Mouse (Mus musculus): ENCODE results near the gene Olfr920. TPM values are rescaled to one million over a fixed set of nuclear protein-coding genes. Genes with fewer than 3 reads are reported as not detected.

Olfr920 gene
- total and polyA plus RNA-seq, 3 experiments, result 0.12 to 0.14 TPM; not detected in 1

DNA sequence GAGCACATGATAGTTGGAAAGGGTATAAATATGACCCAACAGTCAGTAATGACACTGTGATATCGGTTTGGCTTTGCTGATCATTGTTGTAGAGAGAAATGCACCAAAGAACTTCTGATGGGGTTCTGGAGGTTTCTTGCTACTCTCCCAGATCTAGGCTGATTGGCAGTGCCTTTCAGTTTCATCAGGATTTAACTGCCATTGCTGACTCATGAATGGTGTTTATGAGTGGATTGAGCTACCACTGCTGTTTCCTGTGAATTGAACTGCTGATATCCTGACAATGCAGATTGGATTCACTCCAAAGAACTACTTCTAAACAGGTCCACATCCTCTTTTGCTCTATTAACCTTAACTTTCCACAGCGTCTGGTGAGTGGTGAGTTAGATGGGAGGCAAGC is 40.6 kb downstream of the Olfr920 start:
- H3K4me1 ChIP-seq (ENCODE audit: control insufficient read depth in 1 of 2, insufficient read depth in 2 of 2), result no peaks in the 10 kb centered on the region
- no peak overlapping the region for H3K9ac ChIP-seq (ENCODE audit: insufficient read depth, low read depth)
- in situ Hi-C loops (cut with MboI; ENCODE audit: low pct_ligation_motif_present, low pct_unique_long_range_greater_than_20kb, low sequenced_read_pairs), result no loop called here
- no peaks in the 10 kb centered on the region for H3K79me2 ChIP-seq (replicated peaks; ENCODE audit: control insufficient read depth, extremely low read depth, insufficient read depth, poor library complexity, severe bottlenecking)
- H3K36me3 ChIP-seq (replicated peaks in 1 of 2; ENCODE audit: control insufficient read depth in 1 of 2, insufficient read depth in 1 of 2, low read length in 1 of 2), result no peaks in the 10 kb centered on the region
- no peak overlapping the region for H3K27ac ChIP-seq (ENCODE audit: insufficient read depth, low read depth)
- TF ChIP-seq KAT2A (IDR thresholded peaks at IDR 0.05; ENCODE audit: insufficient replicate concordance, low read length) (no peak), MAX (IDR thresholded peaks at IDR 0.05; ENCODE audit: low read length) (no peak), ZC3H11A (IDR thresholded peaks at IDR 0.05; ENCODE audit: low read depth, low read length) (no peak), MEF2A (IDR thresholded peaks at IDR 0.05; ENCODE audit: borderline replicate concordance, low read depth, low read length) (no peak), POLR2AphosphoS2 (IDR thresholded peaks at IDR 0.05; ENCODE audit: low read depth, low read length) (no peak), PAX5 (IDR thresholded peaks at IDR 0.05; ENCODE audit: low read length) (no peak), USF1 (IDR thresholded peaks at IDR 0.05; ENCODE audit: low read depth, low read length) (no peak), SIN3A (IDR thresholded peaks at IDR 0.05; ENCODE audit: low read length) (no peak), ETS1 (conservative IDR thresholded peaks at IDR 0.05; ENCODE audit: low read depth, low read length) (no peak), JUN (IDR thresholded peaks at IDR 0.05; ENCODE audit: insufficient read depth, low read depth, low read length) (no peak), ZMIZ1 (IDR thresholded peaks at IDR 0.05; ENCODE audit: low read depth, low read length) (no peak), NRF1 (IDR thresholded peaks at IDR 0.05; ENCODE audit: low read depth, low read length) (no peak), ELF1 (IDR thresholded peaks at IDR 0.05; ENCODE audit: low read depth, low read length) (no peak), MXI1 (IDR thresholded peaks at IDR 0.05; ENCODE audit: low read depth, low read length) (no peak), MAZ (IDR thresholded peaks at IDR 0.05; ENCODE audit: low read depth, low read length) (no peak)
- no peaks in the 10 kb centered on the region for H3K27me3 ChIP-seq (replicated peaks)
- DNase-seq (ENCODE audit: extremely low read depth), result no peak
- dilution Hi-C loops (cut with MboI; ENCODE audit: extremely low pct_ligation_motif_present, extremely low pct_unique_long_range_greater_than_20kb, low sequenced_read_pairs), result no loop called here
- no peak overlapping the region for H3K4me2 ChIP-seq (ENCODE audit: insufficient read depth, low read depth, poor library complexity, severe bottlenecking)
- H3K9me3 ChIP-seq (replicated peaks; ENCODE audit: low read length), result no peaks in the 10 kb centered on the region
- no peak overlapping the region for H3K4me3 ChIP-seq (replicated peaks in 1 of 3; ENCODE audit: low read depth in 2 of 3, low read length in 2 of 3, poor library complexity in 1 of 3)

DNA sequence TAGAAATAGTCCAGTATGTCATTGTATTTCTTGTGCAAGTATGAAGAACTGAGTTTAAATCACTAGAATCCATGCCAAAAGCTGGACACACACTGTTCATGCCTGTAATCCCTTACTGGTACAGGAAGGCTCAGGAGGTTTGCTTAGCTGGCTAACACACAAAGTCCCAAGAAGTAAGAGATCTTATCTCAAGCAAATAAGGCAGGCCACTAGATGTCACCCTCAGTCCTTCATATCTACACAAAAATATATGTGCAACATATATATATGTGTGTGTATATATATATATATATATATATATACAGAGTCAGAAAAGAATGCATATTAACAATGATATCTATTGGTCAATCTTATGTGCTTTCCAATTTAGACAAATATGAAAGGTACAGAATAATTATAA is 53.6 kb downstream of the Olfr920 start:
- Histone ChIP-seq H3K27me3 (replicated peaks) (no peaks in the 10 kb centered on the region), H3K4me2 (ENCODE audit: insufficient read depth, low read depth, poor library complexity, severe bottlenecking) (no peak overlapping the region)
- dilution Hi-C loops (cut with MboI; ENCODE audit: extremely low pct_ligation_motif_present, extremely low pct_unique_long_range_greater_than_20kb, low sequenced_read_pairs), result no loop called here

More for the DNA sequence above, 53.6 kb downstream of the Olfr920 start:
- H3K79me2 ChIP-seq (replicated peaks; ENCODE audit: control insufficient read depth, extremely low read depth, insufficient read depth, poor library complexity, severe bottlenecking), result no peaks in the 10 kb centered on the region
- DNase-seq (ENCODE audit: extremely low read depth), result peak; percentile 11
- no peak overlapping the region for H3K4me3 ChIP-seq (replicated peaks in 1 of 3; ENCODE audit: low read depth in 2 of 3, low read length in 2 of 3, poor library complexity in 1 of 3)
- no peaks in the 10 kb centered on the region for H3K9me3 ChIP-seq (replicated peaks; ENCODE audit: low read length)
- in situ Hi-C loops (cut with MboI; ENCODE audit: low pct_ligation_motif_present, low pct_unique_long_range_greater_than_20kb, low sequenced_read_pairs), result no loop called here
- no peak overlapping the region for H3K9ac ChIP-seq (ENCODE audit: insufficient read depth, low read depth)
- TF ChIP-seq CTCF (conservative IDR thresholded peaks at IDR 0.05 in 1 of 2, IDR thresholded peaks at IDR 0.05 in 1 of 2; ENCODE audit: low read depth in 2 of 2, low read length in 2 of 2), result 0 out of 4 replicates have a peak, but pooled peaks of 1 of the 2 experiments have one; percentile 1
- no peak for TF ChIP-seq KAT2A (IDR thresholded peaks at IDR 0.05; ENCODE audit: insufficient replicate concordance, low read length)
- TF ChIP-seq USF1 (IDR thresholded peaks at IDR 0.05; ENCODE audit: low read depth, low read length), result no peak
- TF ChIP-seq RAD21 (IDR thresholded peaks at IDR 0.05; ENCODE audit: low read depth, low read length), result peak; percentile 24
- TF ChIP-seq MAZ (IDR thresholded peaks at IDR 0.05; ENCODE audit: low read depth, low read length), result no peak
- no peak overlapping the region for H3K27ac ChIP-seq (ENCODE audit: insufficient read depth, low read depth)
- H3K4me1 ChIP-seq (ENCODE audit: control insufficient read depth in 1 of 2, insufficient read depth in 2 of 2), result no peaks in the 10 kb centered on the region
- H3K36me3 ChIP-seq (replicated peaks in 1 of 2; ENCODE audit: control insufficient read depth in 1 of 2, insufficient read depth in 1 of 2, low read length in 1 of 2), result no peaks in the 10 kb centered on the region

Other genes with a start within 250 kb of the Olfr920 start
- gene Olfr911-ps1, start 230.7 kb upstream of the Olfr920 start, total RNA-seq (2012; rRNA removed), result not detected in 2 replicates
- gene Olfr911-ps1, start 230.7 kb upstream of the Olfr920 start, total RNA-seq (2014; rRNA removed), result not detected in 2 replicates
- not detected in 2 replicates for gene Olfr911-ps1, start 230.7 kb upstream of the Olfr920 start, polyA plus RNA-seq (2012; ENCODE audit: insufficient read length, low read depth)
- not detected in 2 replicates for gene Olfr910, start 214.4 kb upstream of the Olfr920 start, total RNA-seq (2012; rRNA removed)
- gene Olfr910, start 214.4 kb upstream of the Olfr920 start, total RNA-seq (2014; rRNA removed), result not detected in 2 replicates
- gene Olfr910, start 214.4 kb upstream of the Olfr920 start, polyA plus RNA-seq (2012; ENCODE audit: insufficient read length, low read depth), result not detected in 2 replicates
- not detected in 2 replicates for gene Olfr912, start 172.1 kb upstream of the Olfr920 start, total RNA-seq (2012; rRNA removed)
- not detected in 2 replicates for gene Olfr912, start 172.1 kb upstream of the Olfr920 start, total RNA-seq (2014; rRNA removed)
- gene Olfr912, start 172.1 kb upstream of the Olfr920 start, polyA plus RNA-seq (2012; ENCODE audit: insufficient read length, low read depth), result not detected in 2 replicates
- gene Olfr913, start 159.5 kb upstream of the Olfr920 start, total RNA-seq (2012; rRNA removed), result not detected in 2 replicates
- gene Olfr913, start 159.5 kb upstream of the Olfr920 start, total RNA-seq (2014; rRNA removed), result not detected in 2 replicates
- not detected in 2 replicates for gene Olfr913, start 159.5 kb upstream of the Olfr920 start, polyA plus RNA-seq (2012; ENCODE audit: insufficient read length, low read depth)
- gene Olfr914, start 147.2 kb upstream of the Olfr920 start, total RNA-seq (2012; rRNA removed), result not detected in 2 replicates
- gene Olfr914, start 147.2 kb upstream of the Olfr920 start, total RNA-seq (2014; rRNA removed), result not detected in 2 replicates
- not detected in 2 replicates for gene Olfr914, start 147.2 kb upstream of the Olfr920 start, polyA plus RNA-seq (2012; ENCODE audit: insufficient read length, low read depth)
- not detected in 2 replicates for gene Olfr916, start 92.4 kb upstream of the Olfr920 start, total RNA-seq (2012; rRNA removed)
- gene Olfr916, start 92.4 kb upstream of the Olfr920 start, total RNA-seq (2014; rRNA removed), result not detected in 2 replicates
- not detected in 2 replicates for gene Olfr916, start 92.4 kb upstream of the Olfr920 start, polyA plus RNA-seq (2012; ENCODE audit: insufficient read length, low read depth)
- not detected in 2 replicates for gene Olfr917, start 86.5 kb upstream of the Olfr920 start, total RNA-seq (2012; rRNA removed)
- gene Olfr917, start 86.5 kb upstream of the Olfr920 start, total RNA-seq (2014; rRNA removed), result not detected in 2 replicates
- not detected in 2 replicates for gene Olfr917, start 86.5 kb upstream of the Olfr920 start, polyA plus RNA-seq (2012; ENCODE audit: insufficient read length, low read depth)
- gene Olfr918, start 77.7 kb upstream of the Olfr920 start, total RNA-seq (2012; rRNA removed), result not detected in 2 replicates
- not detected in 2 replicates for gene Olfr918, start 77.7 kb upstream of the Olfr920 start, total RNA-seq (2014; rRNA removed)
- gene Olfr918, start 77.7 kb upstream of the Olfr920 start, polyA plus RNA-seq (2012; ENCODE audit: insufficient read length, low read depth), result not detected in 2 replicates
- gene Olfr919, start 48.6 kb upstream of the Olfr920 start, total RNA-seq (2012; rRNA removed), result not detected in 2 replicates
- gene Olfr919, start 48.6 kb upstream of the Olfr920 start, total RNA-seq (2014; rRNA removed), result not detected in 2 replicates
- gene Olfr919, start 48.6 kb upstream of the Olfr920 start, polyA plus RNA-seq (2012; ENCODE audit: insufficient read length, low read depth), result not detected in 2 replicates
- 6.3 and 6.7 TPM in 2 replicates for gene Vwa5a, start 34.0 kb upstream of the Olfr920 start, total RNA-seq (2012; rRNA removed)
- gene Vwa5a, start 34.0 kb upstream of the Olfr920 start, total RNA-seq (2014; rRNA removed), result 18.4 and 20.0 TPM in 2 replicates
- gene Vwa5a, start 34.0 kb upstream of the Olfr920 start, polyA plus RNA-seq (2012; ENCODE audit: insufficient read length, low read depth), result 14.2 and 15.3 TPM in 2 replicates
- not detected in 2 replicates for gene Olfr921, start 20.8 kb downstream of the Olfr920 start, total RNA-seq (2012; rRNA removed)
- gene Olfr921, start 20.8 kb downstream of the Olfr920 start, total RNA-seq (2014; rRNA removed), result not detected in 2 replicates
- gene Olfr921, start 20.8 kb downstream of the Olfr920 start, polyA plus RNA-seq (2012; ENCODE audit: insufficient read length, low read depth), result not detected in 2 replicates
- gene Olfr922, start 62.3 kb downstream of the Olfr920 start, total RNA-seq (2012; rRNA removed), result not detected in 2 replicates
- gene Olfr922, start 62.3 kb downstream of the Olfr920 start, total RNA-seq (2014; rRNA removed), result not detected in 2 replicates
- gene Olfr922, start 62.3 kb downstream of the Olfr920 start, polyA plus RNA-seq (2012; ENCODE audit: insufficient read length, low read depth), result 0.08 TPM in 1 of 2 replicates, not detected in the other
- gene Olfr923, start 74.2 kb downstream of the Olfr920 start, total RNA-seq (2012; rRNA removed), result not detected in 2 replicates
- not detected in 2 replicates for gene Olfr923, start 74.2 kb downstream of the Olfr920 start, total RNA-seq (2014; rRNA removed)
- not detected in 2 replicates for gene Olfr923, start 74.2 kb downstream of the Olfr920 start, polyA plus RNA-seq (2012; ENCODE audit: insufficient read length, low read depth)
- not detected in 2 replicates for gene Olfr924, start 92.2 kb downstream of the Olfr920 start, total RNA-seq (2012; rRNA removed)
- gene Olfr924, start 92.2 kb downstream of the Olfr920 start, total RNA-seq (2014; rRNA removed), result not detected in 2 replicates
- gene Olfr924, start 92.2 kb downstream of the Olfr920 start, polyA plus RNA-seq (2012; ENCODE audit: insufficient read length, low read depth), result not detected in 2 replicates
- gene Olfr26, start 102.8 kb downstream of the Olfr920 start, total RNA-seq (2012; rRNA removed), result not detected in 2 replicates
- gene Olfr26, start 102.8 kb downstream of the Olfr920 start, total RNA-seq (2014; rRNA removed), result not detected in 2 replicates
- gene Olfr26, start 102.8 kb downstream of the Olfr920 start, polyA plus RNA-seq (2012; ENCODE audit: insufficient read length, low read depth), result not detected in 2 replicates
- gene Olfr926, start 124.8 kb downstream of the Olfr920 start, total RNA-seq (2012; rRNA removed), result not detected in 2 replicates
- not detected in 2 replicates for gene Olfr926, start 124.8 kb downstream of the Olfr920 start, total RNA-seq (2014; rRNA removed)
- not detected in 2 replicates for gene Olfr926, start 124.8 kb downstream of the Olfr920 start, polyA plus RNA-seq (2012; ENCODE audit: insufficient read length, low read depth)
- gene Olfr930, start 177.5 kb downstream of the Olfr920 start, total RNA-seq (2012; rRNA removed), result not detected in 2 replicates
- not detected in 2 replicates for gene Olfr930, start 177.5 kb downstream of the Olfr920 start, total RNA-seq (2014; rRNA removed)
- gene Olfr930, start 177.5 kb downstream of the Olfr920 start, polyA plus RNA-seq (2012; ENCODE audit: insufficient read length, low read depth), result not detected in 2 replicates
- not detected in 2 replicates for gene Olfr933, start 220.0 kb downstream of the Olfr920 start, total RNA-seq (2012; rRNA removed)
- not detected in 2 replicates for gene Olfr933, start 220.0 kb downstream of the Olfr920 start, total RNA-seq (2014; rRNA removed)
- gene Olfr933, start 220.0 kb downstream of the Olfr920 start, polyA plus RNA-seq (2012; ENCODE audit: insufficient read length, low read depth), result not detected in 2 replicates
- gene Olfr934, start 236.0 kb downstream of the Olfr920 start, total RNA-seq (2012; rRNA removed), result not detected in 2 replicates
- gene Olfr934, start 236.0 kb downstream of the Olfr920 start, total RNA-seq (2014; rRNA removed), result not detected in 2 replicates
- not detected in 2 replicates for gene Olfr934, start 236.0 kb downstream of the Olfr920 start, polyA plus RNA-seq (2012; ENCODE audit: insufficient read length, low read depth)
- gene Olfr935, start 247.4 kb downstream of the Olfr920 start, total RNA-seq (2012; rRNA removed), result not detected in 2 replicates
- not detected in 2 replicates for gene Olfr935, start 247.4 kb downstream of the Olfr920 start, total RNA-seq (2014; rRNA removed)
- gene Olfr935, start 247.4 kb downstream of the Olfr920 start, polyA plus RNA-seq (2012; ENCODE audit: insufficient read length, low read depth), result not detected in 2 replicates